Mouse (Mus musculus) heart, postnatal 36 days (tissue): ENCODE data around the gene Adamts15. TPM values are rescaled to one million over a fixed set of nuclear protein-coding genes. Genes with fewer than 3 reads are reported as not detected.

Experiments
- DNase-seq, 2 experiments: peaks; one replicate each; pipeline ENCODE4 v3.0.0; 2021 to 2022
- intact Hi-C: fragments of 180-260 bp; cut with DNase I; formaldehyde crosslinking; loops from one replicate; pipeline ENCODE4 v1.15.1; 2025
- total RNA-seq, 2 experiments: library from RNA; stranded (reverse); gene quantifications; 2 replicates each; pipeline ENCODE4 v1.2.3; 2021

The Adamts15 gene
- total RNA-seq, 2 experiments from 2014 or later = 5.5 to 7.0 TPM

- DNase-seq = peak; percentile 77 to 80
- intact Hi-C loops = loop anchor here (5.0 kb wide), 1 partner anchor 49 kb away; no protein-coding TSS in a partner anchor
Observed at GRCm38 (mm10) chr9:30896752-30897151, 25.5 kb downstream of the Adamts15 start.

- intact Hi-C loops = loop anchor here (5.0 kb wide), 1 partner anchor 48 kb away; no protein-coding TSS in a partner anchor
- DNase-seq = no peak
Observed at GRCm38 (mm10) chr9:30895618-30896017, 26.6 kb downstream of the Adamts15 start.

GRCm38 (mm10) chr9:30886276-30886675 lies 36.0 kb downstream of the Adamts15 start:
- no peak for DNase-seq
- intact Hi-C loops = no loop called here

GRCm38 (mm10) chr9:30880553-30880952 lies 41.7 kb downstream of the Adamts15 start:
- intact Hi-C loops = no loop called here
- no peak for DNase-seq

GRCm38 (mm10) chr9:30879947-30880273 lies 42.3 kb downstream of the Adamts15 start:
- no peak for DNase-seq
- intact Hi-C loops = no loop called here

- intact Hi-C loops = no loop called here
- DNase-seq = no peak
Observed at GRCm38 (mm10) chr9:30879248-30879946, 42.9 kb downstream of the Adamts15 start.

GRCm38 (mm10) chr9:30876552-30876951 lies 45.7 kb downstream of the Adamts15 start:
- no peak for DNase-seq
- intact Hi-C loops = no loop called here

GRCm38 (mm10) chr9:30855837-30856236 lies 66.4 kb downstream of the Adamts15 start:
- intact Hi-C loops = no loop called here
- DNase-seq = no peak

GRCm38 (mm10) chr9:30851841-30852240 lies 70.4 kb downstream of the Adamts15 start:
- intact Hi-C loops = no loop called here
- no peak for DNase-seq

GRCm38 (mm10) chr9:30849951-30850350 lies 72.3 kb downstream of the Adamts15 start:
- DNase-seq = peak in 1 of 2 experiments; percentile 10
- intact Hi-C loops = loop anchor here (5.0 kb wide), 2 partner anchors 47 to 368 kb away; no protein-coding TSS in a partner anchor

GRCm38 (mm10) chr9:30849444-30849843 lies 72.8 kb downstream of the Adamts15 start:
- DNase-seq = no peak
- intact Hi-C loops = loop anchor here (5.0 kb wide), 2 partner anchors 48 to 367 kb away; no protein-coding TSS in a partner anchor

Other genes with a start within 250 kb of the Adamts15 start
- 1 to 10 TPM; 3.2 to 4.0 TPM for gene Adamts8, start 20.1 kb upstream of the Adamts15 start, total RNA-seq
- 10 to 100 TPM; 38.0 to 39.8 TPM for gene Zbtb44, start 108.2 kb upstream of the Adamts15 start, total RNA-seq
- gene St14, start 209.4 kb upstream of the Adamts15 start, total RNA-seq = under 1 TPM; 0.38 to 0.61 TPM